Mouse (Mus musculus) CD4-positive, CD25-positive, alpha-beta regulatory T cell, adult 4 months (primary cell): ENCODE data around the gene Fam129c. TPM values are rescaled to one million over a fixed set of nuclear protein-coding genes. Genes with fewer than 3 reads are reported as not detected.

Experiments used
- ATAC-seq: one replicate; pipeline ENCODE4 v1.8.0; 2017
- polyA plus RNA-seq, 2 experiments: library from polyadenylated mRNA; unstranded; fragments of 100-300 nt; shearing (Covaris generic); gene quantifications; one replicate each; pipeline ENCODE4 v1.2.1; 2017

Fam129c gene
- polyA plus RNA-seq, 2 experiments from 2014 or later = 3.0 to 3.6 TPM

DNA sequence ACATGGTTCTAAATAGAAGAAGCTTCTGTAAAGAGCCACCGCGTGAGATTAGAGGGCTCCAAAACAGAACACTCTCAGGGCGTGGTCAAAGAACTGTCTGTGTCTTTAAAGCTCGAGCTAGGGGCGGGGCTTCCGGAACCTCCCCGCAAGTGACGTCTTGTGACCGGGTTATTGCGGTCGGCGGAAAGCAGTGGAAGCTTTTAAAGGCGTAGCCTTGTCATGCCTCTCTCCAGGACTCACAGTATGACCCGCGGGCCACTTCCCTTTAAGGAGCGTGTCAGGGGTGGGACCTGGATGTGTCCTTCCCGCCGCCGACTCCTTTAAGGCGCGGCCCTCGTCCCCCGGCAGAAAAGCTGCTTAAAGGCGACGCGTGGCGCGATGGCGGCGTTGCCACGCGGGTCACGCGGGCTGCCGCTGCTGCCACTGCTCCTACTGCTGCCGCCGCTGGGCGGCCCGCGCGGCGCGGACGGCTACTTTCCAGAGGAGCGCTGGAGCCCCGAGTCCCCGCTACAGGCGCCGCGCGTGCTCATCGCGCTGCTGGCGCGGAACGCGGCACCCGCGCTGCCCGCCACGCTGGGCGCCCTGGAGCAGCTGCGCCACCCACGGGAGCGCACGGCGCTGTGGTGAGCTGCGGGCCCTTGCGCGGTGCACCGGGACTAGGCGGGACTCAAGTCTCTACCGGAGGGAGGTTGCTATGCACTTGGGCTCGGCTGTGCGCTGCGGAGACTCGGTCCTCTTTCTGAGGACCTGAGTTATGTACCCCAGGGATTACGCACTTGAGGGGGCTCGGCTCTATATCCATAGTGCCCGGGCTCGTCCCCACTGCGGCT, 13.6 kb downstream of the Fam129c start, which contains the start of gene Colgalt1:
Gene Colgalt1, plus strand, starts transcription at position 177 of the 830 bp plus-strand sequence.
- peak; percentile 99 for ATAC-seq

DNA sequence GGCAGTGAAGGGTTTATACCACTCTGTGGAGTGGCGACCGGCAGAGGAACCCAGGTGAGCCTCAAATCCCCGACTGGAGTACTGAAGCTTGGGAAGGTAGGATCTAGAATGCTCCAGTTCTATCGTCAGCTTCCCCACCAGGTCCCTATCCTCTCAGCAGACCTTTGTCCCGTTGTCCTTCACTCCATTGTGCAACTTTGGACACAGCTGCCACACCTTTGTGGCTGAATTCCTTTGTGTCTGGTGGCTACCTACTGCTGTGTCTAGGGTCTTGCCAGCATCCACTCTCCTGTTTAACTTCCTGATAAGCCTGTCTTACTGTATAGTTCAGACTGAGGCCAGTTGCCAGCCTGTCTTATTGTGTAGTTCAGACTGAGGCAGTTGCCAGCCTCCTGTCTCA, 14.7 kb downstream of the Fam129c start:
- no peak for ATAC-seq

DNA sequence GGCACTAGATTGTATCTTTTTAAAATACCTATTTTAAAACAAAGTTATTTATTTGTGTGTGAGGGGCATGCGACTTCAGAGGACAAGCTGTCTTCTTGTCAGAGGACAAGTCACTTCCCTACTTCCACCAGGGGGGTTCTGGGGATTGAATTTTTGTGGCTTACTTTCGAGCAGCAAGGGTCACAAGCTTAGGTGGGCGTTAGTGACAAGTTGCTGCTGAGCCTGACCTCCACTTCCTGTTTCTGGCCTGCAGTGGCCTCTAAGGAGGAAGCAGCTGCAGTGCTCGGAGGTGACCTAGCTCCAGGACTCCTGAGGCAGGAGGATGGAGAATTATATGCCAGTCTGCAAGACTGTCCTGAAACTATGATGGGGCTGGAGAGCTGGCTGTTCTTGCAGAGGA, 16.0 kb downstream of the Fam129c start:
- no peak for ATAC-seq

DNA sequence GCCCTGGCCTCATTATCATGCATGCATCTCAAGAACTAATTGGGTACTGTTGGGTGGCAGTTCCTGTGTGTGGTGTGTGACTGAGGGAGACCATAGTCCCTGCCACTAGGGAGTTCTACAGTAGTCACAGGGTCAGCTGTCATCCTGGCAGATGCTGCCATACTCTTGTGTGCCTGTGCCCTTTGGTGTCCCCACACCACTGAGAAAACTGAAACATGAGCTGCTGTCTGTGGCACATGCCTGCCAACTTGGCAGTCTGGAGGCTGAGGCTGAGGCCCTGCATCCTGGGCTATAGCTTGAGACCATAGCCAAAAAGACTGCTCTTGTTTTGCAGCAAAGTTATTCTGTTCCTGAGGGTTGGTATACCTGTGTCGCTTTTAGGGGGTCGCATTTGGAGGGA, 22.3 kb downstream of the Fam129c start:
- no peak for ATAC-seq

DNA sequence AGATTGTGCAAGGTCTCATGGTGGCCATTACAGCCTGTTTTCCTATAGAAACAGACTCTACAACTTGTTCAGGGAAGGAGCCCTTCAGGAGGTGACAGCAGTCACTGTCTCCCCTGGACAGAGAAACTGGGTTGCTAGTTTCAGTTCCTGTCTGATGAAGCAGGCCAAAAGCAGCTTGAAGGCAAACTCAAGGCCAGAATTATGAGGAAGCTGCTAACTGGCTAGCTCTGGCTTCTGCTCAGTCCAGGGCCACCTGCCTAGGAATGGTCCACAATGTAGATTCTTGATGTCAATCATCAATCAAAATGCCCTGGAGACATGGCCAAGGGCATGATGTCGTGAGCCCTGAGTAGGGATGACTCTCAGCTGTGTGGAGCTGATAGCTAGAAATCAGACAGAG, 27.6 kb downstream of the Fam129c start:
- ATAC-seq = no peak

DNA sequence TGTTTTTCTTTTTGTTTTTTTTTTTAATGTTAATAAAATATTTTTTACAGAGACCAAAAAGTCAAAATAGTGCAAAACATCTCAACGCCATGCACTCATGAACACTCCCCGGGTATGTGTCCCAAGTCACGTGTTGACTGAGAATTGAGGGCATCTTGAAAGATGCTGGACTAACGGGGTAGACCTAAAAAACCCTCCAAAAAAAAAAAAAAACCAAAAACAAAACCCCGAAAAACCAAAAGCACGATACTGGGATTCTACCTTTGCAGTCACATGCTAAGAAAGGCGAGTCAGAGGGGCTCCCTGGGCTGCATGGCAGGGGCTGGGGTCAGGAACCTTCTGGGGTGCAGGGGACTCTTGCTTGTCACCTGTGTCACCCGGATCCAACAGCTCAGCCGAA, 29.3 kb downstream of the Fam129c start:
- no peak for ATAC-seq

DNA sequence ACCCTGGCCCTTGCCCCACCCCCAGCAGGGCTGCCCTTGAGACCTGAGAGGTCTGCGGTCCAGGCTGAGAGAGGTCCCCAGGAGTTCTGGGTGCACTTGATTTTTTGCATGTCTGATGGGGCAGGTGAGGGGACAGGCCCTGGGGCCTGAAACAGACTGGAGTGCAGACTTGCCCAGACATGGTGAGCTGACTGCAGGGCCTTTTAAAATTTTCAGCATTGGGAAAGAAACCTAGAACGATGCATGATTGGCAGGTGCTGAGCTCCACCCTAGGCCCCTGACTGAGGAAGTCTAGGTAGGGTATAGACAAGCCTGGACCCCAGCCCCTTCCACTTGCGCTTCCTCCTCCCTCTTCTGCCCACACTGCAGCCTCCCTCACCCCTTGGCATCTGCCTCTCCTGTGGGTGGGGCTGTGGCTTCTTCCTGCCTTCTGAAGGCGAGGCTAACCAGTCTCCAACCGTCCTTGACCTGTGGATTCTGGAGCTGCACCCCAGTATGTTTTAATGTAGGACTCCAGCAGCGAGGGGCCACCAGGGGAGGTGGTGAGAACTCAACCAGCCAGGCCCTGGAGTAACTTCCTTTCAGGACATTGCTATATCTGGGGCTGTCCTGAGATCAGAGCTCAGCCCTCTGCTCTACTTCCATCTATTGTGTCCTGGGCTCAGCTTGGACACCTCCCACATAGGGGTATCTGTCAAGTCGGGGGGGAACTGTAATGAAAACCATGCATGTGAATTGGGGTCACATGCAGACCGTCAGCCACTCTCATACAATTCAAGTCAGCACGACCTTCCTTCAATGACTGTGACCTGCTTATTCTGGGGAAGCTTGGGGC, 30.0 kb downstream of the Fam129c start:
- ATAC-seq = no peak

DNA sequence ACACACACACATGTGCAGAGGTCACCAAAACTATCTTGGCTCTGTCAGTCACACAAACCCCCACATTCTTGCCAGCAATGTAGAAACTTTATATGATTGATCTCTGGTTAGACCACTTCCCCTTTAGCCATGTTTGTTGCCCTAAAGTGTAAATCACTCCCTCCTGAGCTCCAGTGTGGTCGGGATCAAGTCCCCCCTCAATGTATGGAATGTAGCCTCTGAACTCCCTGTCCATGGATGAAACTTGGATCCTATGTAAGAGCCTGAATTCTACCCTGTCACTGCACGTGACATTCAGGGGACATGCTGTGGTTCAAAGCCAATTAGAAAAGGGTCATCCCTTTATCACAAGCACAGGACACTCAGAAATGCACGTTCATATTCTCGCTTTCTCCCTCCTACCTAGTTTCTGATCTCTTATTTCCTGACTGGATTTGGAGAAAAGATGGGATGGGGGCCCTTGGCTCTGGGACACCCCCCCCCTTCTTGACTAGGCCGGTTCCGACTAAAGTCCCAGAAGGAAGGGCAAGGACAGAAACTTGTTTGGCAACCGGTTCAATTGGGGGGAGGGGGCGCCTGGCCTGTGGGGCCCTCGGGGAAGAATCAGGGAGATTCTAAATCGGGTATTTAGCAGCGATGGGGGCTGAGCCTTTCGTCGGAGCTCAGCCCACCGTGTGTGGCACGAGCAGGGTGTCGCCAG, 31.1 kb downstream of the Fam129c start:
- ATAC-seq = no peak

DNA sequence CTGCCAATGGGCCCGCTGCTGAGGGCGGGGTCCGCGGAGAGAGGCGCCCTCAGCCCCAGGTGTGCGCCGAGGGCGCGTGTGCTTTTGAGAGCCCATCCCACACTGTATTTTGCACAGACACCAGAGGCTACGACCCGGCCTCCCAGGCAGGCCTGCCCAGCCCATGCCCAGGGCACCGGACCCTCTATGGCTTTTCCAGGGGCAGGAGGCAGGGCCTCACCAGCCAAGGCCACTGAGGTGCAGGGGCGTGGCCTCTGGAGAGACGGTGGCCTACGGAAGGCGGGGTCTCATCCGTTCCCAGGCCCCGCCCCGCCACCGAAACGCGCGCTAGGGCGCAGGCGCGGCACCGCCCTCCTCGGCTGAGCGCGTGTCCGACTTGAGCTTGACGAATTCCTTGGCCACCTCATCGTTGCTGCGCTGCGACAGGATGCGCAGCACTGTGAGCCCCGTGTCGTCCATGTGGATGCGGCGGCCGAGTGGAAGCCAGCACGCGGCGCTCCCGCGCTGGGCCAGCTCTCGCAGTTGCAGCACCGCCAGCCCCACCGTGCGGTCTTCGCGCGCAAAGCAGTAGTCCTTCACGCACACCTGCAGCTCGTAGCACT, 31.7 kb downstream of the Fam129c start:
- ATAC-seq = peak; percentile 86

DNA sequence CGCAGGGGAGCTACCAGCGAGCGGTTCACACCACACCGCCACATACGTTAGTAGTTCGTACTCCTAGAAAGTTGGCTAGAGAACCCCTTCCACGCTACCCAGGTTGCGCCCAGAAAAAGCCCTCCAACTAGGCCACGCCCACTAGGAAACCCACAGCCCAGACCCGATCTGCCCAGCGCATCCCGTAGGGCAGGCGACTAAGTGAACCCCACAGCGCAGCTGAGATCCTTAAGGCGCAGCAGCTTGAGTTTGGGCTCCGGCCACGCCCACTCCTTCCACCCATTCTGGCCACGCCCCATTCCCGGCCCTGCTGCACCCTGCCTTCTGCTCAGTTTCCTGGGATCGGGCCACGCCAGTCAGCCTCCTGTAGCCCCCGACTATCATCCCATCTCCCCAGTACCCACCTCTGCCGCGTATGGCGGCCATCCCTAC, 32.3 kb downstream of the Fam129c start:
- no peak for ATAC-seq

DNA sequence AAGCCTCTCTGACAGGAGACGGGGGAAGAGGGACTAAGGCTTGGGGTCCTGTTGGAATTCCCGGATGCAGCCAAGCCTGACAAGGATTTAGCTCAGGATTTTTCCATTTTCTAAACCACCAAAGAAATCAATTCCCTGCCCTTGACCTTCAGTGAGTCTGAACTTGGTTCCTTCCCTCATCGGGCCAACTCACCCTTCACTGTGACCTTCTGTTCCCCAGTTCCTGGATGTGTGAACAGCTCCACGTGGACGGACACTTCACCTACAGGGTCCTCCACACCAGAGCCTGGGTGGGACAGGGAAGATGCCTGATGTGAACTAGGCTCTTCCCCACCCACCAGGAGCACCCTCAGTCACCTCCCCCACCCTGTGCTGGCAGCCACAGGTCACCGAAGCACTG, 33.3 kb downstream of the Fam129c start:
- no peak for ATAC-seq

DNA sequence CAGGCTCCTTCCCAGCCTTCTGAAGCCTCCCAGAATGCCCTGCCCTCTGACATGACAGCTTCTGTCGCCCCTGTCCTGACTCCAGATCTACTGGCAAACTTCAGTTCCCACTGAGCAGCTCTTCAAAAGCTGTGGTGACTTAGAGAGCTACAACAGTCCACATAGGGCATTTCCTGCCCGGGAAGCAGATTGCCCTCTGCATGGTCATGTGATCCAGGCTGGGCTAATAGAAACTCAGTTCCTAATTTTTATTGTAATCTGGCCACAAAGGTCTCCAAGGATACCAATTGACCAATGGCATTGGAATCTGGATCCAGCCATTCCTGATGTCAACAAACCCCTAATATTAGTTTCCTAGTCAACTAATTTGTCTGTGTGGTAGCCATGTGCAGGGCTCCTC, 34.4 kb downstream of the Fam129c start:
- ATAC-seq = no peak

DNA sequence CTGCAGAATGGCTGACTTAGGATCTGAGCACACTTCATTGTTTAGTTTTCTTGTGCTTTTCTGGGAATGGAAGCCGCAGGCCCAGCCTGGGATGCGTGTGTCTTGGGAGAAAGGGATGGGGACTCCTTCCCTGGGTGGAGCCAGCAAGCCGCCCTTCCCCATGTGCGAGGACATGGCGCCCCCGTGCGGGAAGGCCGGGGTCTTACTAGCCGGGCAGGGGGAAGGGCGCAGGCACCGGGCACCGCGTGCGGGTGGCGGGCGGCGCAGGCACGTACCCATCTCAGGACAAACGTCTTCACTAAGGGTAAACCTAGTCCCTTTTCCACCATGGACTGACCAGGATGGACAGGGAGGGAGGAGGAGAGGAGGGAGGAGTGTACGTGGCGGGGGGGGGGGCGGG, 35.7 kb downstream of the Fam129c start:
- no peak for ATAC-seq

DNA sequence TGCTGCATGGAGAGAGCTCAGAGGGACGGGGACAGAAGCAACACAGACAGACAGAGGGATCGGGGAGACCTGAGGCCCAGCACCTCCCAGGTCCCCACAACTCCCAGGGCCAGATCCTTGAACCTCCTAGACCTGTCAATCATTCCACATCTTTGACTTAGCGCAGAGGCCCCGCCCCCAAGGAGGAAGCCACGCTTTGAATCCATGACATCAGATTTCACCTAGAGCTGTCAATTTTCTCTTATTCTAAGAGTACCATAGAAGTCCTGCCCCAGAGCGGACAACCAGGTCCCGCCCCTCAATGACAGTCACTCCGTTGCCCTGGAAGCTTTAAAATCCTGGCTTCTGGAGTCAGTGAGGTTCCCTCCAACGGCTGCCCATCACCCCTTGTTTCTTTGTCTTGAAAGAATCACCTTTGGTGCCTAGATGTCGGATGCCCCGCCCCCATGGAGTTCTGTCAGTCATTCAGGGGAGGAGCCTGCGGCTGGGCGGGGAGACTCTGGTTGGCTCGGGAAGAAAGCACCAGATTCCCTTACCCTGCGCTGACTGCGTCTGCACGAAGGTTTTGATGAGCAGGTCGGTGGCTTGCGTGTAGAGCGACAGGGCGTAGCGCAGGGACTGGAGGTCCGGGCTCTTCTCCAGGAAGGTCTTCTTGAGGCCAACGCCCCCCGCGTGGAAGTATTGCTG, 36.7 kb downstream of the Fam129c start:
- peak; percentile 65 for ATAC-seq

DNA sequence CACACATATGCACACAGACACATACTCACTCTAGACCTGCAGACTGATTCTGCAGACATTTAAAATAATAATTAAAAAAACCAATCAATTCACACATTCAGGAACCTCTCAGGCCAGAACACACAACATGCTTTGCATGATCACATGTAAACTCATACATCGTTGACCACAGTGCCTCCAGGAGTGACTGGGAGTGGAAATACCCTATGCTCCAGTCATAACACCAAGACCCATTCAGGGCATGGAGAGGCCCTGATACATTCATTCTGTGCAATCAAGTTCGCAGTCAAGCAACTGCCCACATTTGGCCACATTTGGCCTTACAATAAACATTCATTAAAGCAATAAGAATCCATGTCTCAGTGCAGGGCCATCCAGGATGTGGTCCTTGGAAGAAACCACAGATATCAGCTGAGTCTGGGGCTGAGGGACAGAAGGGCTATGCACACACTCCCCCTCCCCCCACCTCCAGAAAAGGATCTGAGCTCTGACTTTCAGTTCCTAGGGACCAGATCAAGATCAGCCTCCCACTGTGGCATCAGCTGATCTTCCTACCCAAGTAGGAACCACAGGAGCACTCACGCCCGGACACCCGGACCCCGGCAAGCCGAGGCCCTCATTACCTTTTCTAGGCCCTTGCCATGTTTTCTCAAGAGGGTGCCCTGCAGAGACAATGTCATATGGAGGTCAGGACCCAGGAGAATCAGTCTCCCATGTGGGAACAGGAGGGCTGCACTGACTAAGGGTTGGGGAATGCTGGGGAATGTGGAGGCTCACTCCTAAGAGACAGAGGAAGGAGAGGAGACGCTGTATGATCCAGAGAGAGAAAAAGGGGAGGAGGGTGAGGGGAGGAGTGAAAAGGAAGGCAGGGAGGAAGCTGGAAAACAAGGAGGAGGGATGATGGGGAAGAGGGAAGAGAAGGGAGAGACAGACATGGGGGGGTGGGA, 40.0 kb downstream of the Fam129c start:
- ATAC-seq = no peak

DNA sequence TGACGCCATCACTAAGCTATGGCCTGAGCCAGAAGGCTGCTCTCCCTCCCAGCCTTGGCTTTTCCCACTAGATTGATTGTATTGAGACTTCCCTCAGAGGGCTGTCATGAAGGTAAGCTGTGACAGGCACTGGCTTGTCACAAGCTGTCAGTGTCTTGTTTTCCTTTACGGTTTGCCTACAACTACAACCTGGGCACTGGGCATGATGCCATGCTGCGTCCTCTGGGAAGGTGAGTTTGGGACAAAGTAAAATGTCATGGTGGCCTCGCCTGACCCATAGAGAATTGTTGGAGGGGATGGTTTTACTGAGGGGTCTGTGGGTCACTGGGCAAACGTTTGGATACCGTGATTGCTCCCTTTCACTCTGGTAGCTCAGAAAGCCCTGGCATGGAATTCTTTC, 40.9 kb downstream of the Fam129c start:
- no peak for ATAC-seq

DNA sequence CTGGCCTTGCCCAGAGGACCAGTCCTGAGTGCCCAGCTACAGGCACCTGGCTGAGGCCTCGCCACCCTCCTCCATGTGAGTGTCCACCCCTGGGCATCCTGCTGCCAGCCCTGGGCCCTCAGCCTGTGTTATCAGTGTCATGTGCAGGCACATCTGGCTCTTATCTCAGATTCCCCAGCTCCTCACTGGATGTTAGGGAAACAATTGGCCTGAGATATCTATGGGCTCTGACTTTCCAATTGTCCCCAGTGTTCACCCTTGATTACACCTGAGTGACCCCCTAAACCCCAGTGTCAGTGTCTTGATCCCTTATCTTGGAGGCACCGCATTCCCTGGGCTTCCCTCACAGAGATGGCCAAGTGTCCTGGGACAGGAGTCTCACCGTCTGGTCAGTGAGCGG, 41.9 kb downstream of the Fam129c start:
- ATAC-seq = no peak

DNA sequence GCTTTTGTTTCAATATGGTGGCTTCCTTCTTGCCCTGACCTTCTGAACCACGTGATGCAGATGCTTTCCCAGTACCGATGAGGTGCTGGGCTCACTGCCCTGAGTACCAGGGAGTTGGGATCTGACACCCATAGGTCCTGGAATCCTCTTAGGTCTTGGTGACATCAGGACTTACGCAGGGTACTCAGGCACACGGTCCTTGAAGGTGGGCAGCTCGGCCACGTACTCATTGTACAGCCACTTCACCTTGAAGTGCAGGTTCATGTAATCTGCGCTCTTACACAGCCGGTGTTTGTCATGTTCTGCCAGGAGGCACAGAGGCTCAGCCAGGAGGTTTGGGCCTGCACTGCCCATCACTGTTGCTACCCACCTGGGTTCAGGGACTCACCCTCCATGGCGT, 48.1 kb downstream of the Fam129c start:
- no peak for ATAC-seq

DNA sequence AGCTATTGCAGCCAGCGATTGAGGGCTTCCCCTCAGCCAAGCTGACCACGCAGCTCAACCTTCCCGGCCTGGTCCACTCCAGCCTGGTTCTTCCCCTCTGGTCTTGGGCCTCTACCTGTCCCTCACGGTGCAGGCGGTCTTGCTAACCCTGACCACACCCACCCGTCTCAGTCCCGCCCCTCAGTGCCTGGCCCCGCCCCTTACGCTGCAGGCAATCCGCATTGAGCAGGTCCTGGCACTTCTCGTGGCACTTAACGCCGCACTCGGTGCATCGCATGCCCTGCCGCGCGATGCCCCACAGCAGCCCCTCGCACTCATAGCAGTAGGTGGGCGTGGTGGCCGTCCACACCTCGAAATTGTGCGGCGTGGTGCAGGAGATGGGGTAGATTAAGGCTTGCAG, 57.2 kb downstream of the Fam129c start:
- ATAC-seq = no peak
